Mouse (Mus musculus): ENCODE data around the gene Coa3. TPM values are rescaled to one million over a fixed set of nuclear protein-coding genes. Genes with fewer than 3 reads are reported as not detected.
A peak's percentile ranks its signal among the peaks of the same experiment; 100 is the strongest.

The Coa3 gene
- polyA plus RNA-seq, 1 experiment, result 21.1 TPM

DNA sequence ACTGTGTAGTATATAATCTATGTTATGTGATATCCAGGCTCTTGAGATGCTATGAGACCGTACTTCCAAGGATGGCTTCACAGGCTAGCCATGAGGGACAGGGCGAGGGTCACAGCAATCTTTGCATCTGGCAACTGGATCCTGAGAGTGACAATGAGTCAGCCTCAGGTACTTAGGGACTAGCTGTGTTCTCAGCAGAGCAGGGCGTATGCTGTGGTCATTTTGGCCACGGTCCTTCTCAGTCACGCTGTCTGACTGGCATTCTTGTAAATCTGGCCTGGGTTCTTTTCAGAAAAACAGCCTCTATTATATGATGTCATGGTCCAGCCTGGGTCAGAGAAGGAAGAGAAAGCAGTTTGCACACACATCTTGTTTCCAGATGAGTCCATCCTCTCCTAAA lies 42.1 kb downstream of the Coa3 start:
- Histone ChIP-seq H3K9me3 (peaks cover 8% of the 10 kb centered on the region), H3K4me1 (peaks cover 16% of the 10 kb centered on the region), H3K27me3 (replicated peaks) (peaks cover 55% of the 10 kb centered on the region), H3K4me3 (replicated peaks) (no peak overlapping the region), H3K36me3 (replicated peaks; ENCODE audit: low read length) (no peaks in the 10 kb centered on the region)
- TF ChIP-seq GATA1 (IDR thresholded peaks at IDR 0.05; ENCODE audit: borderline replicate concordance, low read length) (no peak), FLI1 (IDR thresholded peaks at IDR 0.05; ENCODE audit: low read length) (no peak)

DNA sequence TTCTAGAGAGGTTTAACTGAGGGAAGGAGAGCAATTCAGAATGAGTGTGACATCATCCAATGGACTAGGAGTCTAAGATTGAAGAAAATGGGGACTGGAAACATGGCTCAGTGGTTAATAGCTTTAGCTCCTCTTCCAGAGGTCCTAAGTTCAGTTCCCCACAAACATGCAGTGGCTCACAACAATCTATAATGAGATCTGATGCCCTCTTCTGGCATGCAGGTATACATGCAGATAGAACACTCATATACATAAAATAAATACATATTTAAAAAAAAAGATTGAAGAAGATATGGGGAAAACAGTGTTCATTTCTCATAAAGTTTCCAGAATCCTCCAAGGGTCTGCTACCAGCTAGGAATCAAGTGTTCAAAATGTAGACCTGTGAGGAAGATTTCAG lies 43.5 kb downstream of the Coa3 start:
- TF ChIP-seq FLI1 (IDR thresholded peaks at IDR 0.05; ENCODE audit: low read length), result no peak
- TF ChIP-seq GATA1 (IDR thresholded peaks at IDR 0.05; ENCODE audit: borderline replicate concordance, low read length), result no peak
- H3K9me3 ChIP-seq, result peaks cover 8% of the 10 kb centered on the region
- H3K4me3 ChIP-seq (replicated peaks), result no peak overlapping the region
- peaks cover 63% of the 10 kb centered on the region for H3K27me3 ChIP-seq (replicated peaks)
- H3K4me1 ChIP-seq, result peaks cover 30% of the 10 kb centered on the region
- no peaks in the 10 kb centered on the region for H3K36me3 ChIP-seq (replicated peaks; ENCODE audit: low read length)

DNA sequence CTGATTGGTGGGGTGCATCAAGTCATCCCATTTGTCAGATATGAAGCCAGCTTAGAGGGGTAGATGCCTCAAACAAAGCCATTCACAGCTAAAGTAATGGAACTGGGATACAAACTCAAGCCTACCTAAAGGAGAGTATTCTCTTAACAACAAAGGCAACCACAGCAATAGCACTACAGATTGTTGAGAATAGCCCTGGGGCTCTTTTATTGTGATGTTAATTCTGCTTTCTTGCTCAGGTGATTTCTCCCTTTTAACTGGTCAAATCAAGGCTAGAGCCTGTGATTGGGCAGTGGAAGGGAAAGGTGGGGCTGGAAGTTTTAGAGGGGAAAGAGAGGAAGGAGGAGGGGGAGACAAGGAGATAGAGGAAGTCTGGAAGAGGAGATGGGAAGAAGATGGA lies 44.8 kb downstream of the Coa3 start:
- H3K9me3 ChIP-seq, result peaks cover 8% of the 10 kb centered on the region
- peaks cover 75% of the 10 kb centered on the region for H3K27me3 ChIP-seq (replicated peaks)
- no peak overlapping the region for H3K4me3 ChIP-seq (replicated peaks)
- peaks cover 38% of the 10 kb centered on the region for H3K4me1 ChIP-seq
- TF ChIP-seq GATA1 (IDR thresholded peaks at IDR 0.05; ENCODE audit: borderline replicate concordance, low read length) (no peak), FLI1 (IDR thresholded peaks at IDR 0.05; ENCODE audit: low read length) (no peak)
- no peaks in the 10 kb centered on the region for H3K36me3 ChIP-seq (replicated peaks; ENCODE audit: low read length)

DNA sequence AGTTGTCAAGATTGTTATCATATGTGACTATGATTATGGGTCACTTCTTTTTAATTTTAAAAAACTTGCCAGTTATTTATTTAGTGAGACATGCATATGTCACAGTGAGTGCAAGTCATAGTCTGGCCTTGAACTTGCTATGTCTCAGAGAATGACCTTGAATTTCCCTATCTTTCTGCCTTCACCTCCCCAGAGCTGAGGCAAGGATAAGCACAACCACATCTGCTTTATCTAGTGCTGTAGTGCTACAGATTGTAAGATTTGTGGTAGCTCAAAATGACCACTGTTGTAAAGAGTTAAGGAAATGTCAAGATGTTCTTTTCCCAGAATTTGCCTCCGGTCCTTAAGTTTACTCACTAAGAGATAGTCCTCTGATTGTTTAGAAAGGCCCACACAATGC lies 45.7 kb downstream of the Coa3 start:
- peaks cover 76% of the 10 kb centered on the region for H3K27me3 ChIP-seq (replicated peaks)
- peaks cover 37% of the 10 kb centered on the region for H3K4me1 ChIP-seq
- no peaks in the 10 kb centered on the region for H3K36me3 ChIP-seq (replicated peaks; ENCODE audit: low read length)
- H3K9me3 ChIP-seq, result peaks cover 8% of the 10 kb centered on the region
- TF ChIP-seq GATA1 (IDR thresholded peaks at IDR 0.05; ENCODE audit: borderline replicate concordance, low read length) (no peak), FLI1 (IDR thresholded peaks at IDR 0.05; ENCODE audit: low read length) (no peak)
- H3K4me3 ChIP-seq (replicated peaks), result no peak overlapping the region

DNA sequence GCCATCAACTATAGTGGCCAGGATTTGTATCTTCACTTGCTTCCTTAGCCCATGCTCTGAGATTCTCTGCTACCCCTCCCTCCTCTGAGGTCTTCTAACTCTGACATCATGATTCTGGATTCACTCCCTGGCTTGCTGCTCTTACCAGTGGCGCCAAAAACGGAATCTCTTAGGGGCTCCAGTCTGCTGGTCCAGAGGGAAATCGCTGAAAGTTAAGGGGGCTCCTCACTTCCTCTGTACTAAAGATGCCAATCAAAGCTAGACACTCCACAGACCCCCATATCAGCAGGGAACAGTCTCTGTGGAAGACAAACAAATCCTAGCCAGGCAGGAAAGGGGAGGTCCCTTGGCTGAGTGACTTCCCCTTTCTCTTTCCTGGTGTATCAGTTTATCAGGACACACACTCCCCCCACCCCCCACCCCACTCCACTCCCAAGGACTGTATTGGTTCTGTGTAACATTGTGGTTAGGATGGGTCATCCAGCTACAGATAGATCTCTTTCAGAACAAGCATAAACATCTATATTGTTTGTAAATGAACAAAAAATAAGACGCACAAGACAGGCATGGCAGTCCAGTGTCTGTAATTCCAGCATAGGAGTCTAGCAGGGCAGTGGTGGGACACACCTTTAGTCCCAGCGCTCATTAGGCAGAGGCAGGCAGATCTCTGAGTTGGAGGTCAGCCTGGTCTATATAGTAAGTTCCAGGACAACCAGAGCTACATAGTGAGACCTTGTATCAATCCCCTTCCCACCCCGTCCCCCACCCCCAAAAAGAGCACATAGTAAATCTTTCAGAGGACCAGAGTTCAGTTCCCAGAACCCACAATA lies 46.7 kb downstream of the Coa3 start:
- Histone ChIP-seq H3K27me3 (replicated peaks) (peaks cover 75% of the 10 kb centered on the region), H3K4me3 (replicated peaks) (peak overlapping the region; percentile 82), H3K9me3 (peaks cover 8% of the 10 kb centered on the region), H3K4me1 (peaks cover 33% of the 10 kb centered on the region), H3K36me3 (replicated peaks; ENCODE audit: low read length) (no peaks in the 10 kb centered on the region)
- TF ChIP-seq FLI1 (IDR thresholded peaks at IDR 0.05; ENCODE audit: low read length) (no peak), GATA1 (IDR thresholded peaks at IDR 0.05; ENCODE audit: borderline replicate concordance, low read length) (no peak)

DNA sequence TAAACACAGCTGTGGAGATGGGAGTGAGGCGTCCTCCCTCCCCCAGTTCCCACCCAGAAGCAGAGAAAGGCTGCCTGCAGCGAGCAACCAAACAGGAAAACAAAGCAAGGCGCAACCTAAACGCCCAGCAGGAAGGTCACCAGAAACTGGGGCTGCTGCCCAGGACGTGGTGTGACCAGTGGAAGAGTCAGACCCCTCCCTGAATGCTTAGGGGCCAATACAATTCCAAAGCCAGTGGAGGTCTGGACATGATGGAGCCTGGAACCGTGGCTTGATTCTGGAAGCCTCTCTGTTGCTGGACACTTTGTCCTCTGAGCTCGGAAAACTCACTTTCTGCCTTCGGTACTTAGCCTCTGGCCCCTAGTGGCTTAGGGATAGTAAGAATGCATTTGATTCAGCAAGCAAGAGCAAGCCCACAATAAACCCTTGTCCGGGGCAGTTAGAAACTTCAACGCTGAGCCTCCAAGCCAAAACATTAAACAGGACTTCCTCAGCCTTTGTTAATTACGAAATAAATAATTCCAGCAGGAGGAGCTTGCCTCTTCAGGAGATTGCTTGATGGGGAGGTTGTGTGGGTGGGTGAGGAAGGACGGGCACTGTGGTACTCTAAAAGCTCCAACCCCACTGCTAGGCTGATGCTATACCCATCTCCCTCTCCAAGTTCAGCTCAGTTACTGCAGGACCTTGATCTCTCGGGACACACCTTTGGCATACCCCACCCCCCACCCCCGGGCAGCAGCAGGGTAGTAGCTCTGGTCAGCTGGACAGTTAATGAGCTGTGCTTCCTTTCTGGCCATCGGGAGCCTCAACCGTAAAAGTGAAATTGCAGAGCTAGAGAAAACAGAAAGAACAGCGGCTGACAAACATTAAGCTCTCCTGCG lies 47.7 kb downstream of the Coa3 start:
- TF ChIP-seq GATA1 (IDR thresholded peaks at IDR 0.05; ENCODE audit: borderline replicate concordance, low read length) (no peak), FLI1 (IDR thresholded peaks at IDR 0.05; ENCODE audit: low read length) (no peak)
- H3K36me3 ChIP-seq (replicated peaks; ENCODE audit: low read length), result no peaks in the 10 kb centered on the region
- peaks cover 1% of the 10 kb centered on the region for H3K9me3 ChIP-seq
- peaks cover 69% of the 10 kb centered on the region for H3K27me3 ChIP-seq (replicated peaks)
- peaks cover 33% of the 10 kb centered on the region for H3K4me1 ChIP-seq
- peak overlapping the region; percentile 82 for H3K4me3 ChIP-seq (replicated peaks)

DNA sequence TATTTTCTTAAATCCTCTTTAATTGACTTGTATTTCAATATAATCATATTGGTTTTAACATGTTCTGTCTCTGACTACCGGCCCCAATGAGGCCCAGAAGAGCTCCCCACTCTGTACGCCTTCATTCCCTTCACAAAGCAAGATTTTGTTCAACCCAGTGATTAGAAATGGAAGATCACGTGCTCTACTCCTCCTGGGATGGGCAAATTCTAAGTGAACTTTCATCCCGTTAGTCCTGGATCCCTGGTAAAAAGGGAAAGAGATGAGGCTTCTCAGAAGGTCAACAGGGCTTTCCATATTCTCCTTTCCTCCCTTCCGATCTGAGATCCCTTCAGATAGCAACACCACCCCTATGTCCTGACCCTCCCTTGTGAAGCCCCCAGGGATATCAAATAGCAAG lies 48.4 kb downstream of the Coa3 start:
- H3K4me1 ChIP-seq, result peaks cover 33% of the 10 kb centered on the region
- TF ChIP-seq FLI1 (IDR thresholded peaks at IDR 0.05; ENCODE audit: low read length) (no peak), GATA1 (IDR thresholded peaks at IDR 0.05; ENCODE audit: borderline replicate concordance, low read length) (no peak)
- H3K4me3 ChIP-seq (replicated peaks), result no peak overlapping the region
- H3K27me3 ChIP-seq (replicated peaks), result peaks cover 69% of the 10 kb centered on the region
- H3K36me3 ChIP-seq (replicated peaks; ENCODE audit: low read length), result no peaks in the 10 kb centered on the region
- no peaks in the 10 kb centered on the region for H3K9me3 ChIP-seq

DNA sequence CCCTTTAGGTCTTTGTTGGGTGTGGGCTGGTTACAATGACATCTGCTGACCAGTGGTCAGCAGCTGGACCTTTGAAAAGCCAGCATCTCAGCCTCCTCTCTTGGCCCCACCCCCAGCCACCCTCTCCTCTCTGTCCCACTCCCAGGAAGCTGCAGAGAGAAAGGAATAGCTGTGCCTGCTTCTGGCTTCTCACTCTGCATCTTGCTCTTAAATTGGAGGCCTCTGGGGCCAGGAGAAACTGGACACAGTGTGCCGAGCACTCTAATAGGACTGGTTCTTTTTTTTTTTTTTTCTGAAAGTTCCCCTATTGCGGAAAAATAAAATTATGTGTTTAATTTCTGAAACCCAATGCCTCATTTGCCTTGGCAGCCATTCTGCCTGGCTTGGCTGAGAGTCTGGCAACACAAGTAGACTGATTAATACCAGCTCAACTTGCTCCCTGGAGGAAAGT lies 48.8 kb downstream of the Coa3 start:
- no peak overlapping the region for H3K4me3 ChIP-seq (replicated peaks)
- no peaks in the 10 kb centered on the region for H3K36me3 ChIP-seq (replicated peaks; ENCODE audit: low read length)
- H3K27me3 ChIP-seq (replicated peaks), result peaks cover 67% of the 10 kb centered on the region
- H3K4me1 ChIP-seq, result peaks cover 36% of the 10 kb centered on the region
- TF ChIP-seq GATA1 (IDR thresholded peaks at IDR 0.05; ENCODE audit: borderline replicate concordance, low read length) (no peak), FLI1 (IDR thresholded peaks at IDR 0.05; ENCODE audit: low read length) (no peak)
- H3K9me3 ChIP-seq, result no peaks in the 10 kb centered on the region

DNA sequence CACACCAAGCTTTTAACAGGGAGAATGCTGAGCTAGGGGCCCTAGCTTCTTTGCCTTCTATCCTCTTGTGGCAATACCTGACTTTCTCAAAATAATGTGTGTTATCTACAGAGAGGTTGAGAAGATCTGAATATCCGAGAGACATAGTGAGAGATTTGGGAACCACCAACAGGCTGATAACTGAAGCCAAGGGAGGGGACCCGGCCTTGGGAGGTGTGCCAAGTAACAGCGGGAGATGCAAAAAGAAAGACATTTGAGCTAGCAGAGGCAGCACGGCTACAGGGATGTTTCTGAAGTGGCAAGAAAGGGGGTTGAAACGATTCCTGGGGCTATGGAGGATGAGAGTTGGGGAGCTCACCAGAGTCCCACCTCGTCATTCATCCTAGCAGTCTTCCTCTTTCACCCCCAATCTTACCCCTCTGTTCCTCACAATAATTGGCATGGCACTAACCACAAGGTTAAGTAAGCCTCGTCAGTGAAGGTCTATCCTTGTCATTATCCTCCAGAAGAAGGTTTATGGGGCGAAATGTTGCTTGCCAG lies 49.5 kb downstream of the Coa3 start:
- no peaks in the 10 kb centered on the region for H3K9me3 ChIP-seq
- no peak overlapping the region for H3K4me3 ChIP-seq (replicated peaks)
- peaks cover 43% of the 10 kb centered on the region for H3K4me1 ChIP-seq
- TF ChIP-seq FLI1 (IDR thresholded peaks at IDR 0.05; ENCODE audit: low read length) (no peak), GATA1 (IDR thresholded peaks at IDR 0.05; ENCODE audit: borderline replicate concordance, low read length) (no peak)
- peaks cover 63% of the 10 kb centered on the region for H3K27me3 ChIP-seq (replicated peaks)
- no peaks in the 10 kb centered on the region for H3K36me3 ChIP-seq (replicated peaks; ENCODE audit: low read length)

Other genes with a start within 250 kb of the Coa3 start
- gene Naglu, start 209.1 kb downstream of the Coa3 start, polyA plus RNA-seq (2012; ENCODE audit: insufficient read depth, low replicate concordance), result 30.7 and 32.1 TPM in 2 replicates
- 3.5 and 5.8 TPM in 2 replicates for gene Hsd17b1, start 200.7 kb downstream of the Coa3 start, polyA plus RNA-seq (2012; ENCODE audit: insufficient read depth, low replicate concordance)
- gene Coasy, start 196.5 kb downstream of the Coa3 start, polyA plus RNA-seq (2012; ENCODE audit: insufficient read depth, low replicate concordance), result 17.7 and 36.8 TPM in 2 replicates
- 2.8 and 12.4 TPM in 2 replicates for gene Mlx, start 191.8 kb downstream of the Coa3 start, polyA plus RNA-seq (2012; ENCODE audit: insufficient read depth, low replicate concordance)
- gene Psmc3ip, start 183.7 kb downstream of the Coa3 start, polyA plus RNA-seq (2012; ENCODE audit: insufficient read depth, low replicate concordance), result 10.4 TPM in 1 of 2 replicates, not detected in the other
- 1.6 and 6.2 TPM in 2 replicates for gene Retreg3, start 159.2 kb downstream of the Coa3 start, polyA plus RNA-seq (2012; ENCODE audit: insufficient read depth, low replicate concordance)
- 63.2 and 80.7 TPM in 2 replicates for gene Tubg1, start 159.2 kb downstream of the Coa3 start, polyA plus RNA-seq (2012; ENCODE audit: insufficient read depth, low replicate concordance)
- not detected in 2 replicates for gene Tubg2, start 123.2 kb downstream of the Coa3 start, polyA plus RNA-seq (2012; ENCODE audit: insufficient read depth, low replicate concordance)
- gene Cntnap1, start 108.6 kb downstream of the Coa3 start, polyA plus RNA-seq (2012; ENCODE audit: insufficient read depth, low replicate concordance), result 0.72 and 0.89 TPM in 2 replicates
- gene Plekhh3, start 107.8 kb downstream of the Coa3 start, polyA plus RNA-seq (2012; ENCODE audit: insufficient read depth, low replicate concordance), result 2.3 and 6.6 TPM in 2 replicates
- gene Ccr10, start 103.7 kb downstream of the Coa3 start, polyA plus RNA-seq (2012; ENCODE audit: insufficient read depth, low replicate concordance), result 0.13 TPM in 1 of 2 replicates, not detected in the other
- 0.65 and 2.0 TPM in 2 replicates for gene Ezh1, start 52.7 kb downstream of the Coa3 start, polyA plus RNA-seq (2012; ENCODE audit: insufficient read depth, low replicate concordance)
- gene Ramp2, start 33.1 kb downstream of the Coa3 start, polyA plus RNA-seq (2012; ENCODE audit: insufficient read depth, low replicate concordance), result 0.32 TPM in 1 of 2 replicates, not detected in the other
- gene Vps25, start 25.4 kb downstream of the Coa3 start, polyA plus RNA-seq (2012; ENCODE audit: insufficient read depth, low replicate concordance), result 100 and 168 TPM in 2 replicates
- gene Wnk4, start 18.5 kb downstream of the Coa3 start, polyA plus RNA-seq (2012; ENCODE audit: insufficient read depth, low replicate concordance), result 37.7 and 87.0 TPM in 2 replicates
- gene Cntd1, start 102 bp downstream of the Coa3 start, polyA plus RNA-seq (2012; ENCODE audit: insufficient read depth, low replicate concordance), result not detected in 2 replicates
- 43.7 and 96.0 TPM in 2 replicates for gene Becn1, start 23.2 kb upstream of the Coa3 start, polyA plus RNA-seq (2012; ENCODE audit: insufficient read depth, low replicate concordance)
- 32.6 and 45.1 TPM in 2 replicates for gene Psme3, start 37.1 kb upstream of the Coa3 start, polyA plus RNA-seq (2012; ENCODE audit: insufficient read depth, low replicate concordance)
- 2.0 and 2.9 TPM in 2 replicates for gene Aoc2, start 45.9 kb upstream of the Coa3 start, polyA plus RNA-seq (2012; ENCODE audit: insufficient read depth, low replicate concordance)
- gene Aoc3, start 51.5 kb upstream of the Coa3 start, polyA plus RNA-seq (2012; ENCODE audit: insufficient read depth, low replicate concordance), result not detected in 2 replicates
- gene G6pc, start 88.4 kb upstream of the Coa3 start, polyA plus RNA-seq (2012; ENCODE audit: insufficient read depth, low replicate concordance), result not detected in 2 replicates
- gene Aarsd1, start 138.5 kb upstream of the Coa3 start, polyA plus RNA-seq (2012; ENCODE audit: insufficient read depth, low replicate concordance), result 5.7 and 39.7 TPM in 2 replicates
- not detected in 2 replicates for gene Gm27029, start 145.7 kb upstream of the Coa3 start, polyA plus RNA-seq (2012; ENCODE audit: insufficient read depth, low replicate concordance)
- gene Rundc1, start 146.0 kb upstream of the Coa3 start, polyA plus RNA-seq (2012; ENCODE audit: insufficient read depth, low replicate concordance), result 3.1 TPM in 1 of 2 replicates, not detected in the other
- 2.8 TPM in 1 of 2 replicates, not detected in the other for gene Ptges3l, start 146.2 kb upstream of the Coa3 start, polyA plus RNA-seq (2012; ENCODE audit: insufficient read depth, low replicate concordance)
- 250 and 697 TPM in 2 replicates for gene Rpl27, start 163.2 kb upstream of the Coa3 start, polyA plus RNA-seq (2012; ENCODE audit: insufficient read depth, low replicate concordance)
- gene Ifi35, start 169.3 kb upstream of the Coa3 start, polyA plus RNA-seq (2012; ENCODE audit: insufficient read depth, low replicate concordance), result 5.7 and 15.6 TPM in 2 replicates
- 2.6 and 2.9 TPM in 2 replicates for gene Rnd2, start 185.9 kb upstream of the Coa3 start, polyA plus RNA-seq (2012; ENCODE audit: insufficient read depth, low replicate concordance)
- gene Vat1, start 187.1 kb upstream of the Coa3 start, polyA plus RNA-seq (2012; ENCODE audit: insufficient read depth, low replicate concordance), result 47.7 and 94.2 TPM in 2 replicates

All from megakaryocyte, embryonic 14.5 days (primary cell).